Mouse (Mus musculus) spleen, adult 2 months (tissue): ENCODE results near the gene Casq1. TPM values are rescaled to one million over a fixed set of nuclear protein-coding genes. Genes with fewer than 3 reads are reported as not detected.

Experiments used
- DNase-seq, 2 experiments: peaks; one replicate each; pipeline versions ENCODE4 v3.0.0 to v3.0.0-alpha.2; 2012 to 2021; ENCODE audit warnings: low spot score in 2 of 2, low read depth in 1 of 2
- H3K27ac ChIP-seq: fragments of 200-500 bp; 2 replicates; pipeline ENCODE4 v1.5.1; 2012; ENCODE audit warnings: low read length, inconsistent platforms; ENCODE audit not compliant: insufficient read depth
- H3K27me3 ChIP-seq: fragments of 200-500 bp; 2 replicates; pipeline ENCODE4 v1.6.1; 2012; ENCODE audit warnings: mild to moderate bottlenecking, moderate library complexity, low read length, inconsistent platforms; ENCODE audit not compliant: control insufficient read depth, insufficient read depth
- H3K36me3 ChIP-seq: fragments of 200-500 bp; 2 replicates; pipeline ENCODE4 v1.6.1; 2012; ENCODE audit warnings: mild to moderate bottlenecking, low read length, inconsistent platforms; ENCODE audit not compliant: control insufficient read depth, insufficient read depth
- H3K4me1 ChIP-seq: fragments of 200-500 bp; 2 replicates; pipeline ENCODE4 v1.6.1; 2011; ENCODE audit warnings: inconsistent platforms; ENCODE audit not compliant: control insufficient read depth, insufficient read depth, insufficient read length
- H3K4me3 ChIP-seq: fragments of 200-500 bp; 2 replicates; pipeline ENCODE4 v1.5.1; 2011; ENCODE audit warnings: mild to moderate bottlenecking, inconsistent platforms; ENCODE audit not compliant: insufficient read depth, insufficient read length; ENCODE audit errors: extremely low read depth
- CTCF ChIP-seq: fragments of 200-500 bp; IDR thresholded peaks from 2 replicates; pipeline ENCODE4 v1.5.1; 2011; ENCODE audit warnings: mild to moderate bottlenecking, inconsistent platforms; ENCODE audit not compliant: insufficient read depth, insufficient read length, insufficient replicate concordance; ENCODE audit errors: extremely low read depth
- POLR2A ChIP-seq: fragments of 200-500 bp; IDR thresholded peaks from 2 replicates; pipeline ENCODE4 v1.6.1; 2011; ENCODE audit warnings: low read depth, low read length, inconsistent platforms
- WGBS: fragments of 180-500 bp; shearing (Covaris S2); methylation state at CpG from one replicate; pipeline ENCODE4 v1.1.7; 2018; 5-methylcytosine and 5-hydroxymethylcytosine counted together
- polyA plus RNA-seq: library from polyadenylated mRNA; depleted of rRNA; stranded (reverse); fragments of >200 nt; gene quantifications from 2 replicates; pipeline ENCODE4 v1.2.3, GENCODE M21; 2012

The Casq1 gene
- polyA plus RNA-seq, 1 experiment = 0.35 TPM

DNA sequence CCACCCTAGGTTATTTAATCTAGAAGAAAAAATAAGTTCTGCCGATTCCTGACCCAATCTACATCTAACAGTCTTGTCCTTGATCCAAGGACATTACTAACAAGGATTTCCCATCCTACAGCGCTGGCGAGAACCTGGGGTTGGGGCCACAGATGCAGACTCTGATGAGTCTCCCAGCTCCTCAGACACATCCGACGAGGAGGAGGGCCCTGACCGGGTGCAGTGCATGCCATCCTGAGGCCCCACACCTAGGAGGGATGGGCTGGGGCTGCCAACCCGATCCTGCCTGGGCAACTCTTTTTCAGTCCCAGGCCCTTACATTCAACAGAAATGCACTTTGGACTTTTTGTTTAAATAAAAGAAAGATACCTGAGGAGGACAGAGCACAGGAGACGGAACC lies 25.2 kb downstream of the Casq1 start:
- DNase-seq = no peak
- no peak overlapping the region for H3K4me3 ChIP-seq
- H3K4me1 ChIP-seq = 0 out of 2 replicates have a peak, but pooled peaks cover 6% of the 10 kb centered on the region
- no peak overlapping the region for H3K27ac ChIP-seq
- TF ChIP-seq POLR2A (no peak), CTCF (no peak)
- 88% methylated on average over 8 of the region's 8 CpGs for WGBS
- no peaks in the 10 kb centered on the region for H3K27me3 ChIP-seq
- H3K36me3 ChIP-seq = peaks cover 38% of the 10 kb centered on the region

DNA sequence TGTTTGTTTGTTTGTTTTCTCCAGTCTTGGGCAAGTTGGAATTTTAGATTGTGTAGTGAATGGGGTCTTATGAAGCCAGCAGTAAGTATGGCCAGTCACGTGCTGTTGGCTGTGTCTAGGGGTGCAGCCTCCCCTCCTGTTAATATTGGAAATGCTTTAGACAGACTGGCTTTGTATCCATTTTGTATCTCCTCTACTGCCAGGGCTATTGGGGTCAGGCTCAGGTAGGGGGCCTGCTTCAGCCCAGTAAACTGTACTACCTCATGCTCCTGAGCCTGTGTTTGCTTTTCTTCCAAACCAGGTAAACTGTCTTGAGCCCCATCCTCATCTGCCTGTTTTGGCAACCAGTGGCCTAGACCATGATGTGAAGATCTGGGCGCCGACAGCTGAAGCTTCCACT lies 27.5 kb downstream of the Casq1 start:
- Histone ChIP-seq H3K36me3 (peaks cover 44% of the 10 kb centered on the region), H3K4me1 (0 out of 2 replicates have a peak, but pooled peaks cover 6% of the 10 kb centered on the region), H3K4me3 (no peak overlapping the region), H3K27ac (no peak overlapping the region), H3K27me3 (no peaks in the 10 kb centered on the region)
- DNase-seq = no peak
- no peak for TF ChIP-seq CTCF
- no peak for TF ChIP-seq POLR2A
- 86% methylated on average over 3 of the region's 3 CpGs for WGBS

DNA sequence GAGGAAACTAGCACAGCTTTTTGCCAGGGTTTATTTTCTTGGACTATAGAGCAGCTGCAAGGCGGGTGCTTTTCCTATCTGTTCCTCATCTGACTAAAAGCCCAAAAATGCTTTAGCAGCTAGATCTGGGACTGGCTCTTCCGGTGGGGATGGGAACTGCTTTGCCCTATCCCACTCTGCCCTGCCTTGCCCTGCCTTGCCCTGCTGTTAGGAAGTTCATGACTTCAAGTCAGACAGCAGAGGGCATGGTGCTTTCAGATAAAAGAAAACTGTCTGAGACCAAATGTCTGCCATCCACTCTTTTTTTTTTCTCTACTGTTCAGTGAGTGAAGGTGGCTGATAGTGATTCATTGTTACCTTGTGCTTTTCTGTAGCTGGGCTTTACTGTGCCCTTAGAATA lies 28.1 kb downstream of the Casq1 start:
- Histone ChIP-seq H3K4me1 (0 out of 2 replicates have a peak, but pooled peaks cover under 1% of the 10 kb centered on the region), H3K27me3 (no peaks in the 10 kb centered on the region), H3K27ac (no peak overlapping the region), H3K36me3 (peaks cover 48% of the 10 kb centered on the region), H3K4me3 (no peak overlapping the region)
- TF ChIP-seq POLR2A = no peak
- TF ChIP-seq CTCF = no peak
- no peak for DNase-seq
- WGBS = 87% methylated on average over 2 of the region's 2 CpGs

DNA sequence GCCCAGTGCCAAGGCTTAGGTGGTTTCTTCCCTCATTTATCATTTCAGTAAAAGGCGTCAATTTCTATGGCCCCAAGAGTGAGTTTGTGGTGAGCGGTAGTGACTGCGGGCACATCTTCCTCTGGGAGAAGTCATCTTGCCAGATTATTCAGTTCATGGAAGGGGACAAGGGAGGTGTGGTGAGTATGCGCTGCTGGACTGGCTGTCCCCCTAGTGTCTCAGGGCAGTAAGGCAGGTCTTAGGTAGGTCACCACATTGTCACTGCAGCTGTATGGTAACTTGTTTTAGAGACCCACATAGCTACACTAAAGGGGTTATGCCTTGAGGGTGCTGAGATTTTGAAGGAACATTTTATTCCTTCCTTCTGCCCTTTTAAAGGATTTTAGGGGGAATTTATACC lies 30.8 kb downstream of the Casq1 start:
- no peak for DNase-seq
- H3K27me3 ChIP-seq = no peaks in the 10 kb centered on the region
- 92% methylated on average over 4 of the region's 4 CpGs for WGBS
- H3K4me3 ChIP-seq = no peak overlapping the region
- TF ChIP-seq POLR2A (no peak), CTCF (peak; percentile 19; the same call in 1 of the 2 replicates)
- H3K27ac ChIP-seq = no peak overlapping the region
- no peaks in the 10 kb centered on the region for H3K4me1 ChIP-seq
- H3K36me3 ChIP-seq = peaks cover 43% of the 10 kb centered on the region

DNA sequence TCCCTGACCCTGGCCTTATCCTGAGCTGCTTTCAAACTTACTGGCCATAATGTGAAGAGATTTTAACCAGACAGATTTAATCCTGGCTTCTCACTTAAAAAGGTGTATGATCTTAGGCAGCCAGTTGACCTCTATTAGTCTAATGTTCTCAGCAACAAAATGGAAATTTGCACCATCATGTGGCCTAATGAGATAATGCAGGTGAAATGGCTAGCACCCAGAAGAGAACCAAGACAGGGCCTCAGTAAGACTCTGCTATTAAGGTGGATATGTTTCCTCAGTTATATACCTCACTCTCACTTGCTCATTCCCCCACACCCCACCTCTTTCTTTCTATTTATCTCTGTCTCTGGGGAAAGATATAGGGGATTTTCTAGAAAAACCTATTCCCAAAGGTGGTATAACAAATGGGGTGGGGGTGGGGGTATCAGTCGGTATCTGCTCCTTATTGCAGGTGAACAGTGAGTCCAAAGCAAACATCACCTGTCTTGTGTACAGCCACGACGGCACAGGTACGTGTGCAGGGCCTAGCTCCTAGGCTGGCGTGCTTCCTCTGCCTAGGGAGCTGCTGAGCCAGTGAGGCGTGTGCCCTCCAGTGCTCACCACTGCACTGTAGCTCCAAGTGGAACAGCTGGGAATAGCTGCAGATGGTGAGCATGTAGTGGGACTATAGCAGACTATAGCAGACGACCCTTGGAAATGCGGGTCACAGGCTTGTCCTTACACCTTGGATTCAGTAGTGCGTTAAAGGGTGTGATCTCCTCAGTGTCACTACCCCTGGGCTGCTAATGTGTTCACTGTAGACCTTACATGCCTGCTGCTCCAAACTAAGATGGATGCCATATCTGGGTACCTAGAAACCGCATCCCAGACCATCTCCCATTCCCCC lies 33.0 kb downstream of the Casq1 start:
- DNase-seq = no peak
- Histone ChIP-seq H3K27me3 (no peaks in the 10 kb centered on the region), H3K4me1 (no peaks in the 10 kb centered on the region), H3K27ac (no peak overlapping the region), H3K4me3 (no peak overlapping the region), H3K36me3 (peaks cover 37% of the 10 kb centered on the region)
- TF ChIP-seq POLR2A = no peak
- TF ChIP-seq CTCF = no peak
- 97% methylated on average over 10 of the region's 10 CpGs for WGBS

DNA sequence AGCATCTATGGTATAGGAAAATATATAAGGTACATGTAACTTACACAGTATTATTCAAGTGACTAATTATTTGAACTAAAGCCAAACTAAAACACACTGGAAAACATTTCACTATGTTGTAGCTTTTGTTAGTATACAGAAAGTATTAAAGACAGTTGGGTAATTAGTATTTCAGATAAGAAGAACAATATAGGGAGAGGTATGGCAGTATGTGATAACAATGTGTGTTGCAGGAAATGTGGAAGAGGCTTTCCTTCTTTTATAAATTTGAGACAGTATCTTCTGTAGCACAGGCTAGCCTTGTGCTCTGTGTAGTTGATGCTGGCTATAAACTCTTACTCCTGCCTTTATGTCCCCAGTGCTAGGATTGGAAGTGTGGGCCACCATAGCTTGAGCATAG lies 35.8 kb downstream of the Casq1 start:
- Histone ChIP-seq H3K4me1 (no peaks in the 10 kb centered on the region), H3K27ac (no peak overlapping the region), H3K27me3 (no peaks in the 10 kb centered on the region), H3K4me3 (no peak overlapping the region), H3K36me3 (peaks cover 35% of the 10 kb centered on the region)
- TF ChIP-seq POLR2A (no peak), CTCF (no peak)
- DNase-seq = no peak

DNA sequence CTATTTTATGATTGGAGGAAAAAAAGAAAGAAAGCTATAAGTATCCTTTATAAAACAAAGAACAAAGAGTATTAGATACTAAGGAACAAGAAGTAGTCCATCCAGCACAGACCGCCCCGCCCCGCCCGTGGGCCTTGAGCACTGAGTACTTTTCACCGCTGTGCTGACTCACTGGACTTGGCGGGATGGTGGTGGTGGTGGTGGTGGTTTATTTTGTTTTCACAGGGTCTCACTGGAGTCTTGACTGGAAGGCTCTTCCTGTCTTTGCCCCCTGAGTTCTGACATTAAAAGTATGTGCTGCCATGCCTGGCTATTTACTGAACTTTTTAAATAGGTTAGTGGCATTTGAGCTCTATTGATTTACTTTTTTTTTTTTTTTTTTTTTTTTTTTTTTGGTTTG lies 36.6 kb downstream of the Casq1 start:
- peaks cover 33% of the 10 kb centered on the region for H3K36me3 ChIP-seq
- TF ChIP-seq CTCF = no peak
- TF ChIP-seq POLR2A = no peak
- WGBS = 96% methylated on average over 6 of the region's 6 CpGs
- no peak overlapping the region for H3K27ac ChIP-seq
- no peak for DNase-seq
- H3K4me3 ChIP-seq = no peak overlapping the region
- no peaks in the 10 kb centered on the region for H3K27me3 ChIP-seq
- H3K4me1 ChIP-seq = no peaks in the 10 kb centered on the region
